Mouse (Mus musculus) heart, embryonic 16.5 days (tissue): ENCODE data around the gene Olfr310. TPM values are rescaled to one million over a fixed set of nuclear protein-coding genes. Genes with fewer than 3 reads are reported as not detected.

ENCODE experiments used
- ATAC-seq: fragments of 200-750 bp; cut with Nextera tagmentation; replicated peaks from 2 replicates; pipeline ENCODE4 v1.8.0; 2017; ENCODE audit warnings: moderate number of reproducible peaks; ENCODE audit not compliant: insufficient read depth, low FRiP score; ENCODE audit errors: extremely low read depth
- H3K27ac ChIP-seq: fragments of 300-500 bp; sonication (generic); 2 replicates; pipeline ENCODE4 v1.5.1; 2014; ENCODE audit warnings: mild to moderate bottlenecking, low read length, control low read depth, moderate library complexity
- H3K27me3 ChIP-seq: fragments of 300-500 bp; sonication (generic); 2 replicates; pipeline ENCODE4 v1.6.1; 2014; ENCODE audit warnings: low read length, mixed read lengths; ENCODE audit not compliant: control insufficient read depth, insufficient read depth
- H3K36me3 ChIP-seq: fragments of 300-500 bp; sonication (generic); 2 replicates; pipeline ENCODE4 v1.6.1; 2014; ENCODE audit not compliant: control insufficient read depth, insufficient read depth
- H3K4me1 ChIP-seq: fragments of 300-500 bp; sonication (generic); 2 replicates; pipeline ENCODE4 v1.6.1; 2014; ENCODE audit warnings: low read length, mixed read lengths; ENCODE audit not compliant: control insufficient read depth, insufficient read depth
- H3K4me2 ChIP-seq: fragments of 300-500 bp; sonication (generic); 2 replicates; pipeline ENCODE4 v1.6.1; 2014; ENCODE audit warnings: low read depth, mild to moderate bottlenecking, control low read depth, low read length
- H3K4me3 ChIP-seq: fragments of 300-500 bp; sonication (generic); 2 replicates; pipeline ENCODE4 v1.5.1; 2014; ENCODE audit warnings: mild to moderate bottlenecking, control low read depth, low read length
- H3K9ac ChIP-seq: fragments of 300-500 bp; sonication (generic); 2 replicates; pipeline ENCODE4 v1.6.1; 2014; ENCODE audit warnings: low read length, control low read depth
- H3K9me3 ChIP-seq: fragments of 300-500 bp; sonication (generic); replicated peaks from 2 replicates; pipeline ENCODE4 v1.6.1; 2016; ENCODE audit warnings: low read length; ENCODE audit not compliant: control insufficient read depth
- WGBS: fragments of 180-500 bp; shearing (Covaris S2); extraction: QIAGEN DNeasy Blood & Tissue Kit; methylation state at CpG from one replicate; pipeline ENCODE4 v1.1.7; 2014; 5-methylcytosine and 5-hydroxymethylcytosine counted together
- microRNA-seq: library from miRNA; unstranded; fragments of <30 nt; microRNA quantifications from one replicate; pipeline ENCODE4, GENCODE M21; 2017
- polyA plus RNA-seq: library from polyadenylated mRNA; unstranded; fragments of >200 nt; fragmentation: Nextera tagmentation; extraction: Ambion mirVana; gene quantifications from 2 replicates; pipeline ENCODE4 v1.2.1, GENCODE M21; 2015

Gene Olfr310
- not detected in 2 replicates for polyA plus RNA-seq

DNA sequence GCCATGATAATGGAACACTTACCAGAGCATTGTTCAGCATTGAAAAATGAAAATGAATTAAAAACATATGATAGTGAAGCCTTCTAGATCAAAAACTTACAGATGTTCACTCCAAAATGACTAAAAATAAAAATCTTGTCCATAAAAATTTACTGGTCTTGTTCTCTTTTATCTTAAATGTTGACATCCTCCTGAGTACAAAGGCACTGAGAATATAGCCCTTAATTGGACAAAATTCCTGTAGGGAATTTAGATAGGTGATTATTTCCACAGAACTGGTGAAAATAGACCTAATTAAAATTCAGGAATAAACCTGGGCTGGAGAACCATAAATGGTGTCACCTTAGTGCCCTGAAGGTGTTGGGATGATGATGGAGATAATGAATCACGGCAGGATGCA is at the start of gene Olfr310:
Olfr310 (minus strand) TSS at position 101 of the 400 bp plus-strand sequence.
- Histone ChIP-seq H3K4me1 (no peaks in the 10 kb centered on the region), H3K4me3 (no peak within 1 kb of the TSS), H3K27ac (no peak within 1 kb of the TSS), H3K9ac (no peak within 1 kb of the TSS), H3K4me2 (no peak within 1 kb of the TSS), H3K27me3 (no peaks in the 10 kb centered on the region), H3K36me3 (no peaks in the 10 kb centered on the region), H3K9me3 (no peaks in the 10 kb centered on the region)
- 57% methylated on average over 1 of the region's 1 CpGs for WGBS
- ATAC-seq = no peak

DNA sequence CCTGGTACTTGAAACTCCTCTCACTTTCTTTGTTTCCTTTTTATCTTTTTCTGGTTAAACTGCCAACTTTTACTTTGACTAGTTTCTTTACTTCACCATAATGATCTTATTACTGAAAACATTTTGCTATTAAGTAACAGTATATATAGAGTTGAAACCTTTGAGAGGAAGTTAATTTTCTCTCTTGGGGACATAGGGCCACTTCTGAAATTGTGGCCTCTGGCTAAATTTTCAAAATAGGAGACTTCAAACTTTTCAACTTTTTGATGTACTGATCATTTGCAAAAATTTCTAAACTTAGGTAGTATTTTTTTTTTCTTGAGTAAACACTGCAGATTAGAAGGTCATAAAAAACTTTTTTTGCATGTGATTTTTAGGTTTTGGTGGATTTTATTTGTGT is 48.6 kb upstream of the Olfr310 start, which contains the start of gene Olfr308:
Olfr308 (minus strand) TSS at position 101 of the 400 bp plus-strand sequence.
- Histone ChIP-seq H3K9me3 (no peaks in the 10 kb centered on the region), H3K4me1 (no peaks in the 10 kb centered on the region), H3K36me3 (no peaks in the 10 kb centered on the region), H3K9ac (no peak within 1 kb of the TSS), H3K27me3 (no peaks in the 10 kb centered on the region), H3K27ac (no peak within 1 kb of the TSS), H3K4me3 (no peak within 1 kb of the TSS), H3K4me2 (no peak within 1 kb of the TSS)
- ATAC-seq = no peak

DNA sequence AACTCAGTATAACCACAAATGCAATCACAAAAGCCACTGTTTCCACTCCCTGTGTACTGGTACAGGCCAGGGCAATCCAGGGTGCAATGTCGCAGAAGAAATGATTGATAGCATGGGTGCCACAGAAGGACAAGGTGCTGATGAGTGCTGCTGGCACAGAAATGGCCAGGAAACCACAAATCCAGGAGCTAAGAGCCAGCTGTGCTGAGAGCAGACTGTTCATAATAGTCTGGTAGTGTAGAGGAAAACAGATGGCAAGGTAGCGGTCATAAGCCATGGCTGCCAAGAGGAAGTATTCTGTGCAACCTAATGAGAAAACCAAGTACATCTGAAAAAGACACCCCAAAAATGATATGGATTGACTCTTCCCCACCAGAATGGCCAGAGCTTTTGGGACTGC is 44.4 kb upstream of the Olfr310 start:
- H3K9ac ChIP-seq = no peak overlapping the region
- 74% methylated on average over 2 of the region's 2 CpGs for WGBS

DNA sequence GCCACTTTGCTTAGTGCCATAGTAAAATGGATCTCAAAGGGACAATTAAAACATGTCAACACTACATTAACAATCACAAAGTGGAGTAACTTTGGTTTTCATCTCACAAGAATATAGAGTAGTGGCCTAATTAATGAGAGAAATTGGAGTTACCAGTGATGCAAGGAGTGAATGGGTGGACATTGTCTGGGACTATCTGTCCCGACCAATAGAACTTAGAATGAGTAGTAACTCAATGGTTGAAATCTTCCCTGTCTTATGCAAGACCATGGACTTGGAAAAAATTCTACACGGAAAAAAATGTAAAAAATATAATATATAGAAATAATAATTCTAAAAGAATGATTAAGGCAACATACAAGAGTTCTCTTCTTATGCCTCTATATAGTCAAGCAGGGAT is 36.6 kb upstream of the Olfr310 start, which contains the start of gene Olfr309:
Olfr309 (minus strand) TSS at position 101 of the 400 bp plus-strand sequence.
- Histone ChIP-seq H3K9ac (no peak within 1 kb of the TSS), H3K4me2 (no peak within 1 kb of the TSS), H3K36me3 (no peaks in the 10 kb centered on the region), H3K27me3 (no peaks in the 10 kb centered on the region), H3K27ac (no peak within 1 kb of the TSS), H3K4me1 (no peaks in the 10 kb centered on the region), H3K9me3 (no peaks in the 10 kb centered on the region), H3K4me3 (no peak within 1 kb of the TSS)
- WGBS = 60% methylated on average over 2 of the region's 2 CpGs
- ATAC-seq = no peak

More for the DNA sequence above, 44.4 kb upstream of the Olfr310 start:
- no peak for ATAC-seq
- Histone ChIP-seq H3K4me3 (no peak overlapping the region), H3K27ac (no peak overlapping the region), H3K9me3 (no peaks in the 10 kb centered on the region), H3K4me1 (no peaks in the 10 kb centered on the region), H3K36me3 (no peaks in the 10 kb centered on the region), H3K27me3 (no peaks in the 10 kb centered on the region), H3K4me2 (no peak overlapping the region)

DNA sequence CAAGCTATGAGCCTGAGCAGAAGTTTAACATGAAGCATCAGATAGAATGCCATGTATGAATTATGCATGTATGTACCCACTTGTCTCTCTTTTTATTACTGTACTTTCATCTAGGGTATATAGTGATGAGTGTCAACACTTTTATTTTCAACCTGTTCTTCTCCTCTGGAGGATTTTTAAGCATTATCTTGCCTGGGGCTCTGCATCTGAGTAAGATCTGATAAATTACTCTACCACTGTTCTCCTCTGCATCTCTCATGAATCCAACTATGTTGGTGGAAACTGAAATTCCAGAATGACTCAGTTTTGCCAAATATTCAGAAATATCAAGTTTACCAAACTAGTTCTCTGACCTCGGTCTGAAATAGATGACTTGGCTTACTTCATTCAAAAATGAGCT is 30.8 kb downstream of the Olfr310 start, which contains the start of gene Vmn2r76:
Vmn2r76 (minus strand) TSS at position 101 of the 400 bp plus-strand sequence.
- H3K9ac ChIP-seq = no peak within 1 kb of the TSS
- H3K9me3 ChIP-seq = no peaks in the 10 kb centered on the region
- H3K36me3 ChIP-seq = no peaks in the 10 kb centered on the region
- H3K27ac ChIP-seq = no peak within 1 kb of the TSS
- no peaks in the 10 kb centered on the region for H3K4me1 ChIP-seq
- no peak within 1 kb of the TSS for H3K4me2 ChIP-seq
- no peak for ATAC-seq
- no peak within 1 kb of the TSS for H3K4me3 ChIP-seq
- WGBS = 63% methylated on average over 1 of the region's 1 CpGs
- no peaks in the 10 kb centered on the region for H3K27me3 ChIP-seq

Small RNAs within 50 kb of the gene (microRNA-seq; reads per million reads assigned to microRNA genes)
- gene Gm23192 = not detected

Other genes starting within 250 kb of the Olfr310 start
- gene Vmn2r75, start 105.4 kb downstream of the Olfr310 start, polyA plus RNA-seq = not detected in 2 replicates
- not detected in 2 replicates for gene Vmn2r76, start 30.9 kb downstream of the Olfr310 start, polyA plus RNA-seq
- not detected in 2 replicates for gene Olfr309, start 36.5 kb upstream of the Olfr310 start, polyA plus RNA-seq
- not detected in 2 replicates for gene Olfr308, start 48.5 kb upstream of the Olfr310 start, polyA plus RNA-seq
- gene Olfr307, start 60.4 kb upstream of the Olfr310 start, polyA plus RNA-seq = not detected in 2 replicates
- not detected in 2 replicates for gene Olfr305, start 89.8 kb upstream of the Olfr310 start, polyA plus RNA-seq
- gene Olfr304, start 109.5 kb upstream of the Olfr310 start, polyA plus RNA-seq = not detected in 2 replicates
- not detected in 2 replicates for gene Olfr303, start 120.6 kb upstream of the Olfr310 start, polyA plus RNA-seq
- not detected in 2 replicates for gene Olfr301, start 126.7 kb upstream of the Olfr310 start, polyA plus RNA-seq
- not detected in 2 replicates for gene Olfr299, start 182.7 kb upstream of the Olfr310 start, polyA plus RNA-seq
- gene Olfr298, start 215.3 kb upstream of the Olfr310 start, polyA plus RNA-seq = not detected in 2 replicates
- gene Olfr297, start 242.8 kb upstream of the Olfr310 start, polyA plus RNA-seq = not detected in 2 replicates